Mouse (Mus musculus) heart, adult 2 months (tissue): ENCODE data around the gene Smim9.

Experiments
- CTCF ChIP-seq: fragments of 200-600 bp; IDR thresholded peaks from 2 replicates; pipeline ENCODE4 v1.8.1; 2022; ENCODE audit warnings: antibody characterized with exemption, mild to moderate bottlenecking, moderate library complexity
- POLR2A ChIP-seq: fragments of 200-500 bp; IDR thresholded peaks from 2 replicates; pipeline ENCODE4 v1.6.1; 2011; ENCODE audit warnings: mild to moderate bottlenecking, low read depth, low read length, control low read depth; ENCODE audit not compliant: insufficient read depth

- no peak for TF ChIP-seq CTCF
- peak; percentile 86 for TF ChIP-seq POLR2A
Measured at GRCm38 (mm10) chrX:75130467-75131160, 33.0 kb downstream of the Smim9 start, which contains the start of gene Mpp1.
